Mouse (Mus musculus) Patski (cell line): ENCODE data around the gene Card14. TPM values are rescaled to one million over a fixed set of nuclear protein-coding genes. Genes with fewer than 3 reads are reported as not detected.

Experiments used
- ATAC-seq: fragments of 100-300 bp; one replicate; pipeline ENCODE4 v1.8.0; 2021
- CTCF ChIA-PET: fragments of 350-600 bp; sonication (Branson Sonifier 250); formaldehyde crosslinking; loops from one replicate; lab custom pipeline; 2022; ENCODE audit warnings: inconsistent platforms; lab: Charles Lee
- POLR2A ChIA-PET: fragments of 350-600 bp; sonication (Branson Sonifier 250); formaldehyde crosslinking; loops from one replicate; lab custom pipeline; 2022; ENCODE audit warnings: antibody characterized with exemption, inconsistent platforms; lab: Charles Lee
- DNase-seq: peaks from one replicate; pipeline ENCODE4 v3.0.0-alpha.2; 2011; ENCODE audit warnings: low read depth, low spot score
- H3K27me3 ChIP-seq: fragments of 371-371 bp; one replicate; pipeline ENCODE4 v1.5.1; 2021
- CTCF ChIP-seq: fragments of 100-300 bp; IDR thresholded peaks from one replicate; pipeline ENCODE4 v1.5.1; 2021
- in situ Hi-C: fragments of 300-500 bp; cut with MboI; formaldehyde crosslinking; loops from 3 replicates; pipeline ENCODE4 v1.11.1; 2018; ENCODE audit warnings: low pct_unique_long_range_greater_than_20kb, mixed read lengths
- polyA plus RNA-seq: library from polyadenylated mRNA; unstranded; gene quantifications from one replicate; pipeline ENCODE4 v1.2.3, GENCODE M21; 2021

Card14 gene
- polyA plus RNA-seq, 1 experiment from 2014 or later: 0.26 TPM

DNA sequence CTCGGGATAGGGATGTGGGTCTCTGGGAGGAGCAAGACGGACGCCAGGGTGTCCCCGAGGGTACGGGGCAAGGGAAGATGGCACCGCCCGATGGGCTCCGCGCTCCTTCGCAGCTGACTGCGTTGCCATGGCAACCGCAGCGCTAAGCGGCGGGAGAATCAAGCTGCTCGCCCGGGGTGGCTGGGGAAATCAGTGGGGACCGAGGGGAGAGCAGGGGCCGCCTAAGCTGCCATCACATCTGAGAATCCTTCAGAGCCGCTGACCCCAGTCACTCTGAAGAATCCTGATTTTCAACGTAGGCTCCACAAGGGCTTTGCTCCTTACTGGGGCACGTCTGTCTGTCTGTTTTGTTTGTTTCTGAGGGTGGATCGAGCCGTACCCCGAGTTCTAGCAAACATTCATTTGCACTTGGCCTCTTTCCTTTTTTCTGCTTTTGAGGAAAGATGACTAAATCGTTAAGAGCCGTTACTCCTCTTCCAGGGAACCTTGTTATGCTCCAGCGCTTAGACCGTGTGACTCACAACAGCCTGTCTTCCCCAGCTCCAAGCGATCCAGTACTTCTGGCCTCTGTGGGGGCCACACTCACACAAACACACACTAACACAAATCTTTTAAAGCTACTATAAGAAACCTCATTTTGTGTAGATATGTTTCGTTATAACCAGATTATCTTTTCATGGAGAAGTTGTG, 7.2 kb upstream of the Card14 start:
- no peak for DNase-seq
- no peak for TF ChIP-seq CTCF
- ChIA-PET POLR2A (interaction anchor here (1.0 to 1.3 kb wide), 2 partner anchors 15 to 17 kb away, joined by 3 to 4 read pairs; no protein-coding TSS in a partner anchor), CTCF (interaction anchor here (1.7 kb wide), 1 partner anchor 17 kb away, joined by 5 read pairs; no protein-coding TSS in a partner anchor)
- no peaks in the 10 kb centered on the region for H3K27me3 ChIP-seq
- in situ Hi-C loops: no loop called here
- ATAC-seq: peak; percentile 32

GRCm38 (mm10) chr11:119300986-119301385, 6.6 kb upstream of the Card14 start:
- no peak for DNase-seq
- no peaks in the 10 kb centered on the region for H3K27me3 ChIP-seq
- ChIA-PET POLR2A (interaction anchor here (1.0 to 1.3 kb wide), 2 partner anchors 16 kb away, joined by 3 to 4 read pairs; no protein-coding TSS in a partner anchor), CTCF (interaction anchor here (1.7 kb wide), 1 partner anchor 16 kb away, joined by 5 read pairs; no protein-coding TSS in a partner anchor)
- TF ChIP-seq CTCF: no peak
- ATAC-seq: no peak
- in situ Hi-C loops: no loop called here

DNA sequence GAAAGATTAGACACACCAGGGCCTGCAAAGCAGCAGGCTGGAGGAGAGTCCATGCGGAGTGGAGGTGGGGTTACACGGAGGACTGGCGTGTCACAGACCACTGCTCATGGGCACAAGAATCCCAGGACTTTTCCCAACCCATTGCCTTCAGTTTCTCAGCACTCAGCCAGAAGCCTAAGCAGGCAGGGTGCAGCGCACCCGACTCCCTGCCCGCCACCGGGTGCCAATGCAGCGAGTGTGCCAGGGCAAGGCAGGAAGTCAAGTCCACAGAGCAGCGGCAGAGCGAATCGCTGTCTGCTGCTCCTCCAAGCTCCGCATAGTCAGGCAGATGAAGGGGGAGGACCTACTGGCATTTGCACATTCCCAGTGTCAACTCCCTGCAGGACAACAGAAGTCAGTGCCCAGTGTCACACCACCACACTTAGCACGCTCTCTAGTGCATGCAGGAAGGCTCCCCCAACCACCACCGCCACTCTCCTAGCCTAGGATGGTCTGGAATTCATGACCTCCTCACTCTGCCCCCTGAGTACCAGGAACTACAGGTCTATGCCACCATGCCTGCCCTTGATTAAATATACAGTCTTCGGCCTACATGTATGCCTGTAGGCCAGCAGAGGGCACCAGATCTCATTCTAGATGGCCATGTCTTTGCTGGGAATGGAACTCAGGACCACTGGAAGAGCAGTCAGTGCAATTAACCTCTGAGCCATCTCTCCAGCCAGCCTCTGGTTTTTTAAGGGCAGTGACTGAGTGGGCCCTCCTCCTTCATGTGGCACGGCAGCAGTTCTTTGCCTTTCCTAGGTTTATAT, 2.5 kb upstream of the Card14 start:
- DNase-seq (no peak), ATAC-seq (peak; percentile 37)
- in situ Hi-C loops: no loop called here
- ChIA-PET POLR2A (no interaction called here), CTCF (no interaction called here)
- no peak for TF ChIP-seq CTCF
- H3K27me3 ChIP-seq: no peaks in the 10 kb centered on the region

GRCm38 (mm10) chr11:119306762-119307657, 558 bp upstream of the Card14 start:
- DNase-seq: no peak
- CTCF ChIA-PET: interaction anchor here (0.9 kb wide), 1 partner anchor 38 kb away, joined by 3 read pairs; no protein-coding TSS in a partner anchor
- no peaks in the 10 kb centered on the region for H3K27me3 ChIP-seq
- in situ Hi-C loops: no loop called here
- POLR2A ChIA-PET: interaction anchor here (0.8 kb wide), 1 partner anchor 11 kb away, joined by 4 read pairs; no protein-coding TSS in a partner anchor
- TF ChIP-seq CTCF: no peak
- no peak for ATAC-seq

DNA sequence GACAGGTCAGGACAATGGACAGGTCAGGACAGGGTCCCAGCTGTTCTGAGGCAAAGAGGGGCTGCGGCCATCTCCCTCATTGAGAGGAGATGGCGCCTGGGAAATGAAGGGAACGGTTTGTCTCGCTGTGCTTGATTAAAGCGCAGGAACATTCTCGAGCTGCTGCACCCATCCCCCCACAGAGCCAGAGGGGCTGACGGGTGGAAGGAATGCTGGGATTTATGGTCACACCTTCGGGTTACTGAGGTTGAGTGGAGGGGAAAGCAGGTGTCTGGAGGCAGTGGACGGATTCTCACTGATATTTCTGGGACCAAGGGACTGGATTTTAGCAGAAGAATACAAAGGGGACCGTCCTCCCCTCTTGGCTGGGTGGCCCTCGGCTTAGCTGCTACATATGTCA, 348 bp downstream of the Card14 start:
- ChIA-PET POLR2A (no interaction called here), CTCF (no interaction called here)
- DNase-seq: no peak
- in situ Hi-C loops: no loop called here
- ATAC-seq: no peak
- no peaks in the 10 kb centered on the region for H3K27me3 ChIP-seq
- TF ChIP-seq CTCF: no peak

- POLR2A ChIA-PET: no interaction called here
- H3K27me3 ChIP-seq: no peaks in the 10 kb centered on the region
- DNase-seq (no peak), ATAC-seq (no peak)
- in situ Hi-C loops: no loop called here
- TF ChIP-seq CTCF: no peak
- CTCF ChIA-PET: no interaction called here
These were observed 3.1 kb downstream of the Card14 start for GRCm38 (mm10) chr11:119310621-119311020.

DNA sequence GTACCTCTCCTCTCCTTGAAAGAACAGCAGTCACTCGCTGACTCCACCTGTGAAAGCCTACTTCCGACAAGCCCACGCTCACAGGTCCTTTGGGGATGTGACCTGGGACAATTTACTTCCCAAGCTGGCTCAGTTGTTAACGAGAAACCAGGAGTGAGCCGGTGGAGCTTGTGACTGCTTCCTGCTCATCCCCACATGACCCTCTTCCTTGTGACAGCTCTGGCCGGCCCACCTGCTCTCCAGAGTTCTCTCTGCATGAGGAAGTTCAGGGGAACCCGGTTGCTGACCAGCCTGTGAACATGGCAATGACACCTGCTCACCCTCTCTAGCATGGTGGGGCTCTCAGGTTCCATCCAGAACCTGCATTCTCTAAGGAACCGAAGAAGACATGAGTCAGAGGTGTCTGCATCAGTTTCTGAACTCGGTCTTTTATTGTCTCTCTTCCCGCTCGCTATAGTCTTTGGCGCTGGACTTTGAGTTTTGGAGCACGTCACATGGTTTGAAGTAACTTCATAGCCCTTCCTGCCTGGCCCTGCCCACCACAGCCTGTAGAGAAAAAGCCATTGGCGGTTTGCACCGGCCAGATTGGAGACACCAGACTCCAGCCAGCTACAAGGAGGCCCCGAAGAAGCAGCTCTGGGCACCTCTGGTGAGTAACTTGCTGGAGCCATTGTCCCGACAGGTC, 6.8 kb downstream of the Card14 start:
- no peak for TF ChIP-seq CTCF
- no peak for ATAC-seq
- DNase-seq: no peak
- ChIA-PET CTCF (no interaction called here), POLR2A (interaction anchor here (1.5 kb wide), 1 partner anchor 15 kb away, joined by 3 read pairs; no protein-coding TSS in a partner anchor)
- H3K27me3 ChIP-seq: no peaks in the 10 kb centered on the region
- in situ Hi-C loops: no loop called here

DNA sequence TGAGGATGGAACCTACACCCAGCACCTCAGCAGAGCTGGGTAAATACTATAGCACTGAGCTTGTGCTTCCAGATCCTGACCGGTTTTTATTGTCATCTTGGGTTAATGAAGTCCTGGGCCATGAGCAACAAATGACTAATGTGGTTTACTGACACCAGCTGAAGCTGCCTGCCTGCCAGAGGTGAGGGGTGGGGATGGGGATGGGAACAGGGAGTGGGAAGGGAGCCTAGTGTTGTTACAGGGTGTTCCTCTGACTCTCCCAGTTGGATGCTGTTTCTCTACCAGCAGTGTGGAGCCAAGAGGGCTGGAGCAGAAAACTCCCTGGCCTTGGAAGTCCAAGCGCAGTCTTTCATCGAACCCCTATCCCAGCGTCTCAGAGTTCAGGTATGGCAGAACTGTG, 9.2 kb downstream of the Card14 start:
- TF ChIP-seq CTCF: no peak
- ChIA-PET CTCF (interaction anchor here (1.5 kb wide), 1 partner anchor 16 kb away, joined by 5 read pairs; no protein-coding TSS in a partner anchor), POLR2A (interaction anchor here (0.9 kb wide), 1 partner anchor 16 kb away, joined by 3 read pairs; no protein-coding TSS in a partner anchor)
- DNase-seq (no peak), ATAC-seq (no peak)
- H3K27me3 ChIP-seq: no peaks in the 10 kb centered on the region
- in situ Hi-C loops: no loop called here

- ChIA-PET CTCF (interaction anchor here (1.6 kb wide), 1 partner anchor 54 kb away, joined by 4 read pairs; the partner anchor contains the start of gene Gaa), POLR2A (no interaction called here)
- H3K27me3 ChIP-seq: peaks cover 14% of the 10 kb centered on the region
- in situ Hi-C loops: no loop called here
- DNase-seq (no peak), ATAC-seq (no peak)
- TF ChIP-seq CTCF: no peak
These were observed 15.0 kb downstream of the Card14 start for GRCm38 (mm10) chr11:119322521-119322920.
